Mouse (Mus musculus): Measurements from ENCODE around the gene Islr.

Gene Islr

DNA sequence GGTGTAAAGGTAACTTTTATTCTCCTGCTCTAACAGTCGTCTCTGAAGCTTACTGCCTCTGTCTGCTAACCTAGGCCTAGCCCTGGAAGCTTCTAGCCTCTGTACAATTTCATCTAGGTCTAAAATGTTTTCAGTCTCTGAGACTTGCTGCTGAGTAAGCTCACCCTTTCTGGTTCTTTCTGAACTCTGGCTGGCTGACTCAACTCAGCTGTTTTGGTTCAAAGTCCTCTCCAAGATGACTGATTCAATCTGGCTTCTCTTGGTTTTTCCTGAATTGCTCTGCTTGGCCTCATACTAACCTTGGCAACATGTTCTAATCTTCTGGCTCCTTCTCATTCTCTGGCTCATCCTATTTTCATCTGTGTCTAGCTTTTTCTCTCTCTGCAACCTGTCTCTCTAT, 38.3 kb downstream of the Islr start:
- in situ Hi-C loops (cut with MboI; ENCODE audit: low pct_unique_long_range_greater_than_20kb in 1 of 2, low sequenced_read_pairs in 2 of 2, unreplicated experiment in 1 of 2), result no loop called here

DNA sequence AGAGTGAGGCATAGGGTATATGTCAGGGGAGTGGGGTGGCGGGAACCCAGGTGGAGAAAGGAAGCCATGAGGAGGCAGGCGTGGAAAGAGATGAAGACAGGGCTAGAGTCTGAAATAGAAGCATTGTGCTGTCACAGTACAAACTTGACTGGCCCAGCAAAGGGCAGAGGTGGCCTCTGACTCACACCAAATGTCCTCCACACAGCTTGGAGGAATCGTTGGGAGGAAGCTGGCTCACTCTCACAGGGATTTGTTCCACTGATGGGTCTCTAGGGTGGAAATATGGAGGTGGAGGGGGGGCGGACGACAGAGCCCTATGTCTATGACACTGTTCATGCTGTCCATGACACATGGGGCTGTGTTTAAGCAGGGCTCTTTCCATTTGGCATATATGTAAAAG, 41.0 kb downstream of the Islr start:
- in situ Hi-C loops (cut with MboI; ENCODE audit: low pct_unique_long_range_greater_than_20kb in 1 of 2, low sequenced_read_pairs in 2 of 2, unreplicated experiment in 1 of 2), result no loop called here

DNA sequence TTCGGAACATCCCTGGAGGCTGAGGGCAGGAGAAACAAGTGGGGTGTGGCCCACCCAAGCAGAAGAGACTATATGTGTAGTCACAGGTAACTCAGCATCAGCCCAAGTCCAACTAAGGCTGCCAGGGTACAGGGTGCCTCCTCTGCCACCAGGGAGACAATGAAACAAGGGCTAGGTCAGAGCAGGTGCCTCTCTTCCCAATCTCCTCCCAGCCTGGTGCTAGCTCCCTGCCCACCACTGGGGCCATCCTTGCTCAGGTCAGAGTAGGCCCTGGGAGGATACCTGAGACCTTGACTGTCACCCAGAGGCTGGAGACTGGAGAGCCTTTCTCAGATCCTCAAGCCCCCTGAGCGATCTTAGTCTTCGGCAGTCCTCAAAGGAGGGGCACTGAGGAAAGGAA, 41.9 kb downstream of the Islr start:
- in situ Hi-C loops (cut with MboI; ENCODE audit: low pct_unique_long_range_greater_than_20kb in 1 of 2, low sequenced_read_pairs in 2 of 2, unreplicated experiment in 1 of 2), result no loop called here

DNA sequence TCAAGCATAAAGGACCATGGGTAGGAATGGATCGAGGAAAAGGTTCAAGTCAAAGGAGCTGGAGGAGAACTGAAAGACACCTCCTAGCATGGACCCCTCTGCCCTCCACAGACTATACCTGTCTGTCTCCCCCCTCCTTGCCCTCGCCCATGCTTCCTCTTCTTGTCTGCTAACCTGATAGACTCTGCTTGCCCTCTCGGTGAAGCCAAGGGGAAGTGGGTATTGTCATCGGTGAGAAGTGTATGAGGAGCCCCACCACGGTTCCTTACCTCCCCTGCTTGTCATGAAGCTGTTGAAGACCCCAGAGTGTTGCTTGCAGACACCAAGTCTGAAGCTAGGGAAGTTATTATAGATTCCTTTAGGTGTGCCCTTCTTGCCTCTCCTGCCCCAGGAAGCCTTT, 43.8 kb downstream of the Islr start:
- in situ Hi-C loops (cut with MboI; ENCODE audit: low pct_unique_long_range_greater_than_20kb in 1 of 2, low sequenced_read_pairs in 2 of 2, unreplicated experiment in 1 of 2), result no loop called here

DNA sequence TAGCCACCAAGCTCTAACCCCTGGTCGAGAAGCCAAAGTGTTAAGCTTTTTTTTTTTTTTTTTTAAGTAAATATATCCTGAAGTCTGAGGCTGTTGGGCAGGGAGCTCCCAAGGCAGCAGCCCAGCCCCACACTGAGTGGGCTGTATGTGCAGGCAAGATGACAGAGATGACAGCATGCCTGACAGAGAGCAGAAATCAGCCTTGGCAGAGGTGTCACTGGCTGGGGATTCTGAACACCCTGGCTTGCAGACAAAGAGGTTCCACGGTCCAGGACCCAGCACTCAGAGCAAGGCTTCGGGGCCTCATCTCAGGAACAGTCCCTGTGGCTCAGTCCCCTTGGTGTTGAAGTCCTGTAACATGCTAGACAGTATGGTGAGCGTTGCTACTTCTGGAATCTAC, 44.3 kb downstream of the Islr start:
- in situ Hi-C loops (cut with MboI; ENCODE audit: low pct_unique_long_range_greater_than_20kb in 1 of 2, low sequenced_read_pairs in 2 of 2, unreplicated experiment in 1 of 2), result no loop called here

DNA sequence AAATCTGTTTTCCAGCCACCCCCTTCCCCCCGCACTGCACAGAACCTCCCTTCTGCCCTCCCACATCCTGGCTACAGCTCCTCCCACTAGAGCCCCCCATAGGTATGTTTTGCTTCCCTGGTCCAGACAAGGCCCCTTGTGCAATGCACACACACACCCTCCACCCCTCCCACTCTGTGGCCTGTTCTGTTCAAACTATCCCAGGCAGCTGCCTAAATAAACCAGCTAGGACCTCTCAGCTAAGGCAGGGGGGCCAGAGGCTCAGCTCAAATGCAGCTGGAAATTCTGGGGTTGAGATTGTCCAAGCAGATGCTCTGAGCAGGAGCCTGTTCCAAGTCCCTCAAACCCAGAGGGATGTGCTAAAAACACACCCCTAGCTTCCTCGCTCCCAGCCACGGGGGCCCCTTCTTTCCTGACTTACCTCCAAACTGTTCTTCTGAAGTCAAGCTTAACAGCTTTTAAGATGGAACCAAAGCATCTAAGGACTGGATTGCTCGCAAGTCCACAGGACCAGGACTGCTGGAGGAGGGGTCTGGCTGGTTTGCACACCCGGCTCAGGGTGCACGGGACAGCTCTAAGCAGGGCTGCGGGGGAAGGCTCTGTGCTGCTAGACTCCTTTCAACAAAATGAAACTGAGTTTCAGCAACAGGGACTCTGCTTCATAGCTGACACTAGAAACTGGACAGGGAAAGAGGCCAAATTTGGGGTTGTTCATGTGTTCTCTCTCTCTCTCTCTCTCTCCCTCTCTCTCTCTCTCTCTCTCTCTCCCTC, 45.4 kb downstream of the Islr start:
- in situ Hi-C loops (cut with MboI; ENCODE audit: low pct_unique_long_range_greater_than_20kb in 1 of 2, low sequenced_read_pairs in 2 of 2, unreplicated experiment in 1 of 2), result no loop called here

DNA sequence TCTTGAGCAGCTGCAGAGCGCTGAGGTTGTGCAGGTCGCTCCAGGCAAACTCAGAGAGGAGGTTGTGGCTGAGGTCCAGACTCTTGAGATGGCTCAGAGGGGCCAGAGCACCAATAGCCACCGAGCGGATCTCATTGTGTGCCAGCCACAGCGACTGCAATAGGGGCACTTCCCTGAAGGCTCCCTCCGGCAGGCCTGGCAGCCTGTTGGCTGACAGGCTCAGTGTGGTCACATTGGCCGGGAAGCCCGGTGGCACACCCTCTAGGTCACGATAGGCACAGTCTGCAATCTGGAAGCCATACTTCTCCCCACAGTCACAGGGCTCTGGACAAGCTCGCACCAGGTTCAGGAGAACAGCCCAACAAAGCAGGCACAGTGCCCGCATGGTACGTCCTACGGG, 46.3 kb downstream of the Islr start:
- in situ Hi-C loops (cut with MboI; ENCODE audit: low pct_unique_long_range_greater_than_20kb in 1 of 2, low sequenced_read_pairs in 2 of 2, unreplicated experiment in 1 of 2), result no loop called here

DNA sequence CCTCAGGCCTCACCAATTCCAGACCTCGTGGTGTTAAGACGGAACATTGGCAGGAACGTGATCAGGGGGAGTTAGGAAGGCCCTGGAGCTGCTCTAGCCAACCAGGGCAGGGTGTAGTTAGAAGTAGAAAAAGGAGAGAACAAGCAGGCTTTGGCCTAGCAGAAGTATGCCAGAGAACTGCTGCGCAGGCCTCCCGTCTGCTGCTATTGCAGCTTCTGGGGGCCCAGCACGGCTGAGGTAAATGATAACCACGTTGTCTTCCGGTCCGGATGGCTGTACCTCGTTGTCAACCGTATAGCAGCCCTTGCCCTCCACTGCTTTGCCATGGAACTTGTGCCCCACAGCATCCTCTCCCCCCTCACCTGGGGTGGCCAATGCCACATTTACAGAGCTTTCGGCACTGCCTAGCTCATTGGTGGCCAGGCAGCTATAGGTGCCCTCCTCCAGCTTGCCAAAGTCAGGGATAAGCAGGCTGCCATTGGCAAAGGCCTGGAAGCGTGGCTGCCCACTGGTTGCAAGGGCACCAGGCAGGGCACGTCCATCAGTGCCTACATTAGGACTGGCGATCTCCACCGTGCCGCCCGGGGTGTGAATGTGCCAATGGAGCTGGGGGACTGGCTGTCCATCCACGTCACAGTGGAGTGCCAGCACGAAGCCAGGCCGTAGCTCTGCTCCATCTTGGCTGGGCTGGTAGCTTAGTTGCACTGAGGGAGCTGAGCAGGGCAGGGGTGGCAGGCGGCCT, 47.1 kb downstream of the Islr start:
- in situ Hi-C loops (cut with MboI; ENCODE audit: low pct_unique_long_range_greater_than_20kb in 1 of 2, low sequenced_read_pairs in 2 of 2, unreplicated experiment in 1 of 2), result no loop called here

DNA sequence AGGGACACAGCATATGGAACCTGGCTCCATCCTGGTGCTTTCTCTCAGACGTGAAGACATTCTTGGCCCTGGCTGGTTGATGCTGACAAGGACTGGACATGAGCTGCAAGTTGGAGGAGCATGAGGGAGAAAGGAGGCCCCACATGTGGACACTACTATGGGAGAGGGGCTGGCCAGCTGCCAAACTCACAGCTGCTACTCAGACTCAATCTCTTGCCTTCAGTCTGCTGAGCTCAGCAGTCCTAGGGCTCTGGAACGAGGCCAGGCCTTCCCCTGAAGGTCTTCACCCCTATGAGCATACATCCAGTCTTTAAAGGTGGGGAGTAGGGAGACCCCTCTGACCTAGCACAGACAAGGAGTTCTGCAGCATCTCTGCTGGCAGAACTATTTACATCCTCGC, 48.7 kb downstream of the Islr start:
- in situ Hi-C loops (cut with MboI; ENCODE audit: low pct_unique_long_range_greater_than_20kb in 1 of 2, low sequenced_read_pairs in 2 of 2, unreplicated experiment in 1 of 2), result no loop called here

DNA sequence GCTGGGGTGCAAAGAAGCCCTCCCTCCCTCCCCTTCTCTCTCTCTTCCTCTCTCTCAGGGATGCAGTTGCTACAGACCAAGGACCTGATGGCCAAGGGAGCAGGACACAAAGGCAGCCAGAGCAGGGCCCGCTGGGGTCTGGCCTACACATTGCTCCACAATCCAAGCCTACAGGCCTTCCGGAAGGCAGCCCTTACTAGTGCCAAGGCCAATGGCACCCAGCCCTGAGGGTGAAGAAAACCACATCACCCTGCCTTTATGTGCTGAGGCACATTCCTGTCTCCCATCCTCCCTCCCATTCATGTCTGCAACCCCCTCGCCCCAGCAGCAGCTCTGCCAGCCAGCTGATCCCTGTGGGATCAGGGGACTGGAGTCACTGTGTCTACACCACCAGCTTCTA, 51.0 kb downstream of the Islr start:
- in situ Hi-C loops (cut with MboI; ENCODE audit: low pct_unique_long_range_greater_than_20kb in 1 of 2, low sequenced_read_pairs in 2 of 2, unreplicated experiment in 1 of 2), result no loop called here

DNA sequence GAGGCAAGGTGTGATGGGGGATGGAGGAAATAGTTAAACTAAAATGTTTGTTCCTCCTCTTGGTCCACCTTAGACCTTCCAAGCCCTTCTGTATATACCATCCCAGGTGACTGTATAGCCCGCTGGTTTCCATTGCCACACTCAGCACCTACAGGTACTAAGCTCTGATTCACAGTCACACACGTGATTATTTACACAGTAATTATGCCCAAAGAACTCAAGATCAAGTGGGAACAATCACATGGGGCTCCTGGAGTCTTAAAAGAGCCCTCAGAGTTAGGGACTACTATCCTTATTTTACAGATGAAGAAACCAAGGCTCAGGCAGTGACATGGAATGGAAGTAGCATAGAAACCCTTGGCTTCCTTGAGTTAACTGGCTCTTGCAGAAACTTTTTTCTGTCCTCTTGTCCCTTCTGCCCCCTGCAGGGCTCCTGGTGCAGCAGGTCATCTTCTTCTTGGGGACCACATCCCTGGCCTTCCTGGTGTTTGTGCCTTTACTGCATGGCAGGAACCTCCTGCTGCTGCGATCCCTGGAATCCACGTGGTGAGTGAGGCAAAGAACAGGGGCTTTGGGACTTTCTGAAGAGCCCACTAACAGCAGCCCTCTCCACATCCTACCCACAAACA, 53.3 kb downstream of the Islr start:
- in situ Hi-C loops (cut with MboI; ENCODE audit: low pct_unique_long_range_greater_than_20kb in 1 of 2, low sequenced_read_pairs in 2 of 2, unreplicated experiment in 1 of 2), result no loop called here

DNA sequence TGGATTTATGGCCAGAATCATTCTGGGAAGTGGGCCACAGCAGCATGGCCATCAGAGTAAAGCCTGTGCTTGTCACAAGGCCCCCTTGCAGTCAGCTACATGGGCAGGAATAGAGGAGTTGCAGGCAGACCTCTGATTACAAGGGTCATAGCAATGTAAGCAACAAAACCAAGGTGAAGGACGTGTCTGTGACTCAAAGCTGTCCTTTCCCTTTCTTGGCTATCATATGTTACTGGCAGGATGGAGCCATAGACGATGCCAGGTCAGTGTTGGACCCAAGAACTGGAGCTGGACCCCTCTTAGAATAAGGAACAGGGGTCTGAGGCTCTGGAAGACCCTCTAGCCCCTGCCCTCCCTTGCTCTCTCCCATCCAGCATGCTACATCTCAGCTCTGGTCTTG, 55.3 kb downstream of the Islr start:
- in situ Hi-C loops (cut with MboI; ENCODE audit: low pct_unique_long_range_greater_than_20kb in 1 of 2, low sequenced_read_pairs in 2 of 2, unreplicated experiment in 1 of 2), result no loop called here

DNA sequence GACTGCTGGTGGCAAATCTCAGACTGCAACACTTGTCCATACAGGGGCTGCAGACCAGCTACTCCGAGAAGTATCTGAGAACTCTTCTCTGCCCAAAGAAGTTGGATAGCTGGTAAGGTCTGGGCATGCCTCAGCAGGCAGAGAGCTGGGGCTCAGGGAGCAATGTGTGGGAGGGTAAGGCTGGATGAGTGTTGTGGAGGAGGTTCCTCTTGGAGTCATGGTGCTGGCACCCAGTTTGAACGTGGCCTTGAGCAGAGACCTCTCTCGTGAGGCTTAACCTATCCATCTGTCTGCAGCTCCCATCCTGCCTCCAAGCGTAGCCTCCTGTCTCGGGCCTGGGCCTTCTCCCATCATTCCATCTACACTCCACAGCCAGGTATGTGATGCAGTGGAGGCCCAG, 58.7 kb downstream of the Islr start:
- in situ Hi-C loops (cut with MboI; ENCODE audit: low pct_unique_long_range_greater_than_20kb in 1 of 2, low sequenced_read_pairs in 2 of 2, unreplicated experiment in 1 of 2), result no loop called here

DNA sequence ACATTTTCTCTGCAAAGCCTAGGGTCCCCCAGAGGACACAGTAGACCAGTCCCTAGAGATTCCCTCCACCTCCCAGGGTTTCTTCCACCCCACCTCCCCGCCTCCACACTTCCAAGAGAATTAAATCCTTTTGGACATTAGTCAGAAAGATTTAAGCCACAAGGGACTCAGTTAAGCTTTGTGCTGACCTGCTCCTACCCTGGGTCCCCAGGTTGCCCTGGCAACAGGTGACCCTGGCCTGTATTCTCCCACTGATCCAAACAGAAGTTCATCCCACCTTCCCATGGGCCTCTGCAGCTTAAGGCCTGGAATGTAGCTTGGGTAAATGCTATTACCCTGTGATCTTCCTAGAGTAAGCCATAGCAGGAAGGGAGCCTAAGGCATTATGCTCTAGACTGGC, 59.4 kb downstream of the Islr start:
- in situ Hi-C loops (cut with MboI; ENCODE audit: low pct_unique_long_range_greater_than_20kb in 1 of 2, low sequenced_read_pairs in 2 of 2, unreplicated experiment in 1 of 2), result no loop called here

DNA sequence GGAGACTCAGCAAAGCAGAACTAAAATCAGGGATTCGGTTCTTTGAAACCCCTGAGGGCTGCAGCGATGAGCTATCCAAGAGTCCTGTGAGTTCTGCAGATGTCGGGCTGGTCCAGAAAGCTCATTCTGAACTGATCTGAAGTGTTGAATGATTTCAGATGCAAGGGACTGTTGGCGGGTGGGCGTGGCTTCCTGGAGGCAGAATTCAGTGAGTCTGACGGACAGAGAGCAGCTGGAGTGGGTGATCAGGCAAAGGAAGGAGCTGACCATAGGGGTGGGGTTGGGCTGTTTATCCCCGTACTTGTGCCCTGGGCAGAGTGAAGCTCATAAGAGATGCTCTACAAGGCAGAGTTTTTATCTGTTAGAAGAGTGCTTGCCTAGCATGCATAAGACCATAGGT, 60.7 kb downstream of the Islr start:
- in situ Hi-C loops (cut with MboI; ENCODE audit: low pct_unique_long_range_greater_than_20kb in 1 of 2, low sequenced_read_pairs in 2 of 2, unreplicated experiment in 1 of 2), result no loop called here

DNA sequence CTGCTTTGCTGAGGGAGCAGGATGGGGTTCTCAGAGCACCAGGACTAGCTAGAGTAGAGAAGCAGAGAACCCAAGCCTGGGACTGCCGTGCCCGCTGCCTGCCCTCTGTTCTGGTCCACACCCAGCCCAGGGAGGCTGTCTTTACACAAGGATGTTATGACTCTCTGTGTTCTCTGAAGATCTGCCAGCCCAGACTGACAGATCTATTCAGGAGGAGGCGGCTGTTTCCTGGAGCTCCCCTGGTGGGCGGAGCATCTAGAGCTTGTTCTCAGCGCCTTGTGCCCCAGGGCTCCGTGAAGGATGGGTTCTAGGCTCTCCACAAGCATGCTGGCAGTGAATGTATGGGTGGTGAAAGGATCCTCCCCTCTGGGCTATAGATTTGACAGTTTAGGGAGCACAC, 64.2 kb downstream of the Islr start:
- in situ Hi-C loops (cut with MboI; ENCODE audit: low pct_unique_long_range_greater_than_20kb in 1 of 2, low sequenced_read_pairs in 2 of 2, unreplicated experiment in 1 of 2), result no loop called here

DNA sequence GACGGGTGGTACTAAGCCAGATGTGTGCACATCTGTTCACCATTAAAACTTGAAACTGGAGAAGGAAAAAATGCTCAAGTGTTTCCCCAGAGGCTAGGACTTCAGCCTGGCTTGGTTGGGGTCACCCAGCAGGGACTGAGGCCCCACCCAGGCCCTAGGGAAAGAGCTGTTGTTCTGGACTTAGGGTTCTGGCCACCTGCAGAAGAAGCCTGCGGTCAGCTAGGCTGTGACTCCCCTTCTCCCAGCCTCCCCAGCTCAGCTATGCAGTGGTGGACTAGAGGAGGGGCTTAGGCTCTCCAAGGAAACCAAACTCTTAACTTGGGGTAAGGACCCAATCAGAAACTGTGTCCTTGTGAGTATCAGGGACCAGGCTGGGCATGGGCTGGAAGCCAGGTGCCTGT, 68.2 kb downstream of the Islr start:
- in situ Hi-C loops (cut with MboI; ENCODE audit: low pct_unique_long_range_greater_than_20kb in 1 of 2, low sequenced_read_pairs in 2 of 2, unreplicated experiment in 1 of 2), result no loop called here

DNA sequence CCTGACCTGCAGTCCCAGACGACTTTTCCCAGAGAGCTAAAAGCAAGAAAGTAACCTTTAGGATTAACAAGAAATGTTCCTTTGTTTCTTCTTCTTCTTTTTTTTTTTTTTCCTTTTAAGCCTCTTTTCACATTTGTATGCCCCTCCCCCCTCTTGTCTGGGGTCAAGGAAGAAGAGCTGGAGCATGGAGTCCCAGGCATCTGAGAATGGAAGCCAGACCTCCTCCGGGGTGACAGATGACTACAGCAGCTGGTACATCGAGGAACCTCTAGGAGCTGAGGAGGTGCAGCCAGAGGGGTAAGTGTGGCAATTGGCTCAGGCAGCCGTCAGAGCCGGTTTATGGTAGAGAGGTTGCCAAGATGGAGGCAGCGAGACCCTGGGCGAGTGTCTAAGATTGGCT, 69.2 kb downstream of the Islr start:
- in situ Hi-C loops (cut with MboI; ENCODE audit: low pct_unique_long_range_greater_than_20kb in 1 of 2, low sequenced_read_pairs in 2 of 2, unreplicated experiment in 1 of 2), result no loop called here

DNA sequence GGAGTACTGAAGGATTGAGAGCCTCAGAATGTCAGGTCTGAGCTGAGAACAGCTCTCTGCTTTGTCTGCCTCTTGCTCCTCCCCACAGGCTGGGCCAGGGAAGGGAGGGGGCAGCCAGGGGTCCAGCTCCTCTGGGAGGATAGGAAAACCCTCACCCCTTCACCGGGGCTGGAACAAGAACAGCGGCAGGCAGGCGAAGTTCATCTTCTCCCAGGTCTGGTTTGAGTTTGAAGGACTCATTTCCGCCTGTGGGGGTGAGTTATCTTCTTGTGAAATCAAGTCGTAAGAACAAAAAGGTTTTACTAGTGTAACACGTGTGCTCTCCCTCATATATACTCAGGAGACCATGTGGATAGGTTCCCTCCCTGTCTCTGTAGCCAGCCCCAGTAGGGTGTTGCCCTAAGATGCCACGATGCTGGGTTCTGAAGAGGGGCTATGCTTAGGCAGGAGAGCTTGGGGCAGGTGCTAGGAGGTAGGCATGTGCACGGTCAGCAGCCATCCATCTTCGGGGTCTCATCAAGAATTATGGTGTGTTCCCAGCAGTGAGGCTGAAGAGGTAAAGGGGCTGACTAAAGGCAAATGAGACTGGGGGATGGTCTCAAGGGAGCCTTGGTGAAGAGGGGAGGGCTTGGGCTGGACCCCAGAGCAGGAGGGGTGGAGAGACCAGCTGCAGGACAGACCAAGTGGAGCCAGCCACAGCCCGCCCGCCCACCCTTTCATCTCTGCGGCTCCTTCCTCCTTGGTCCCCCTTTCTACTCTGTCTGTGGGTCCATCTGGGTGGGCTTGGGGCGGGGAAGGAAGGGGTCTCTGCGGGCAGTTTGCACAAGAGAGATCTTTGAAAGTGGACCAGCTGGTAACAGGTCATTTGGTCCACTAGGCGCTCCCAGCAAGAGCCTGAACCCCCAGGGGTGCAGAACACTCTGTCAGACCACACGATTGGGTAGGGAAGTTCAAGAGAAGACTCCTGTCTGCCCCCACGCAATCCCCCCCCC, 69.9 kb downstream of the Islr start:
- in situ Hi-C loops (cut with MboI; ENCODE audit: low pct_unique_long_range_greater_than_20kb in 1 of 2, low sequenced_read_pairs in 2 of 2, unreplicated experiment in 1 of 2), result no loop called here

Data from mouse embryonic stem cell (cell line).